Mouse (Mus musculus) E14TG2a.4 (cell line): ENCODE results near the gene Neurl2.
"Not testable (repeated sequence)": the region's sequence is repeated elsewhere in the genome, so short reads cannot be mapped to it uniquely, and the experiment has no call there.

ENCODE experiments used
- H3K27me3 ChIP-seq: 2 replicates; pipeline ENCODE4 v1.6.1; 2014; ENCODE audit warnings: low read length, control low read depth; ENCODE audit not compliant: insufficient read depth
- H3K36me3 ChIP-seq: 2 replicates; pipeline ENCODE4 v1.6.1; 2014; ENCODE audit warnings: low read length, control low read depth; ENCODE audit not compliant: insufficient read depth
- H3K4me1 ChIP-seq: replicated peaks from 2 replicates; pipeline ENCODE4 v1.6.1; 2014; ENCODE audit warnings: low read depth, low read length, control low read depth
- H3K4me3 ChIP-seq: replicated peaks from 2 replicates; pipeline ENCODE4 v1.5.1; 2014; ENCODE audit warnings: mild to moderate bottlenecking, low read length
- H3K9me3 ChIP-seq: 2 replicates; pipeline ENCODE4 v1.6.1; 2014; ENCODE audit warnings: low read length, control low read depth
- CTCF ChIP-seq: conservative IDR thresholded peaks from 2 replicates; pipeline ENCODE4 v1.5.1; 2014; ENCODE audit warnings: low read length
- NANOG ChIP-seq: IDR thresholded peaks from 2 replicates; pipeline ENCODE4 v1.6.1; 2014; ENCODE audit warnings: borderline replicate concordance, low read length, mixed read lengths
- POU5F1 ChIP-seq: IDR thresholded peaks from 2 replicates; pipeline ENCODE4 v1.6.1; 2014; ENCODE audit warnings: low read length, borderline replicate concordance

The Neurl2 gene

DNA sequence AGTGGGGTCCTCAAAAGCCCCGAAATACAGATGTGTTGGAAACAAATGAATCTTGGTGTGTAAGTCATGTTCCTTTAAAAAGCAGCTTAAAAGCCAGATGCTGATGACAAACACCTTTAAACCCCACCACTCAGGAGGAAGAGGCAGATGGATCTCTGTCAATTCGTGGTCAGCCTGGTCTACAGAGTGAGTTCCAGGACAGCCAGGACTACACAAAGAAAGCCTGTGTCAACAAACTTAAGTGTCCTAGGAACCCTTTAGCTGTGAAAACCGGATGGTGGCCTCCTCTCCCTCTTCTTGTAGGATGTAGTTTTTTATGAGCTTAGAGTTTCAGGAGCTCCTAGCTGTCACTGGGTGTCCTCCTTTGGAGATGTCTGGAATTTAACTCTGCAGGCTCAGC lies 40.4 kb upstream of the Neurl2 start:
- Histone ChIP-seq H3K36me3 (peaks cover 8% of the 10 kb centered on the region), H3K4me1 (peaks cover 85% of the 10 kb centered on the region)
- no peak for TF ChIP-seq POU5F1
- no peak for TF ChIP-seq NANOG

DNA sequence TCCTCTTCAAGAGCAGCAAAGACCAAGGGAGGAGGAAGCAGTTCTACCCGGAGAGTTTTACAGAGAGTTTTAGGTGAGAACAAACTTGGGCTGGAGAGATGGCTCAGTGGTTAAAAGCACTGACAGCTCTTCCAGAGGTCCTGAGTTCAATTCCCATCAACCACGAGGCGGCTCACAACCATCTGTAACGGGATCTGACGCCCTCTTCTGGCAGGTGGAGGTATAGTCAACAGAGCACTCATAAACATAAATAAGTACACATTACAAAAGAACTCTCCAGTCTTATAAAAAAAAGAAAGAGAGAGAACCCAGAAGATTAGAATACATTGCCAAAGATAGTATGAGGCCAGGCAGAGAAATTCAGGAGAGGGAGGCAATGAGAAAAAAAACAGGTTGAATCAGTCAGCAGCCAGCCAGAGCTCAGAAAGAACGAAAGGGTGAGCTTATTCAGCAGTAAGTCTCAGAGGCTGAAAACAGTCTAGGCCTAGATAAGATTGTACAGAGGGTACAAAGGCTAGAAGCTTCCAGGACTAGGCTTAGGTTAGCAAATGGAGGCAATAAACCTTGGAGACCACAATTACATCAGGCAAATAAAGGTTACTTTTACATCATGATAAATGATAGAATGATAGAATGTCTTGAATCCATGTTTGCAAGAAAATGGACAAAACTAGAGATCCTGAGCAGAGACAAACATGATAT lies 38.5 kb upstream of the Neurl2 start:
- peaks cover 88% of the 10 kb centered on the region for H3K4me1 ChIP-seq
- peaks cover 4% of the 10 kb centered on the region; the same call in 1 of the 2 replicates for H3K9me3 ChIP-seq
- H3K4me3 ChIP-seq = no peak overlapping the region
- TF ChIP-seq NANOG (no peak), CTCF (peak; percentile 54; the same call in 1 of the 2 replicates), POU5F1 (no peak)
- H3K27me3 ChIP-seq = no peaks in the 10 kb centered on the region
- H3K36me3 ChIP-seq = no peaks in the 10 kb centered on the region; the same call in 1 of the 2 replicates

More for the DNA sequence above, 40.4 kb upstream of the Neurl2 start:
- no peaks in the 10 kb centered on the region for H3K27me3 ChIP-seq
- no peaks in the 10 kb centered on the region for H3K9me3 ChIP-seq
- peak overlapping the region; percentile 45 for H3K4me3 ChIP-seq

DNA sequence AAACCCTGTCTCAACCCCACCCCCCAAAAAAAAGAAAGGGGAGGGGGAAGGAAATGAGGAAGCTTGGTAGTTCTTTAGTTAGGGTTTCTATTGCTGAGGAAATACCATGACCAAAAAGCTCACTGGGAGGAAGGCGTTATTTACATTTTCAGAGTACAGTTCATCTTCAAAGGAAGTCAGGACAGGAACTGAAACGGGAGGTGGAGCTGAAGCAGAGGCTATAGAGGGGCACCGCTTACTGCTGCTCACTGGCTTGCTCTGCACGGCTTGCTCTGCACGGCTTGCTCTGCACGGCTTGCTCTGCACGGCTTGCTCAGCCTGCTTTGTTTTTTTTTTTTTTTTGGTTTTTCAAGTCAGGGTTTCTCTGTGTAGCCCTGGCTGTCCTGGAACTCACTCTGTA lies 35.2 kb upstream of the Neurl2 start:
- H3K4me3 ChIP-seq = no peak overlapping the region
- H3K9me3 ChIP-seq = peaks cover 4% of the 10 kb centered on the region; the same call in 1 of the 2 replicates
- TF ChIP-seq NANOG = no peak
- no peak for TF ChIP-seq POU5F1
- TF ChIP-seq CTCF = no peak
- no peaks in the 10 kb centered on the region for H3K27me3 ChIP-seq
- peaks cover 84% of the 10 kb centered on the region for H3K4me1 ChIP-seq
- H3K36me3 ChIP-seq = no peaks in the 10 kb centered on the region

DNA sequence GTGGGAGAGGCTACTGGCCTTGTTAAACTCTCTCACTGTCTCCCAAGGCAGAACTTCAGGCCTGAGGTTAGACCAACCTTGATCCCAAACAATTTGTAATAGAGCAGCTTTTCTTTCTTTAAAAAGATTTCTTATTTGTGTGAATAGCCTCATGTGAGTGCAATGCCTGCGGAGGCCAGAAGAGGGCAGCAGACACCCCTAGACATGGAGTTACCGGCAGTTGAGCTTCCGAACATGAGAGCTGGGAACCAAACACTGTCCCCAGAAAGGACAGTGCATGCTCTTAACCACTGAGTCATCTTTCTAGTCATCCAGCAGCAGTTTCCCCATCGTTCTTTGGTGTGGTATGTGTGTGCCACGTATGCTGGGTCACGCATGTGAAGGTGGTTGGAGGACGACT lies 34.3 kb upstream of the Neurl2 start:
- peaks cover 80% of the 10 kb centered on the region for H3K4me1 ChIP-seq
- peaks cover 8% of the 10 kb centered on the region for H3K9me3 ChIP-seq
- no peak for TF ChIP-seq NANOG
- no peak for TF ChIP-seq POU5F1
- TF ChIP-seq CTCF = peak; percentile 92
- no peaks in the 10 kb centered on the region for H3K27me3 ChIP-seq
- peak overlapping the region; percentile 62 for H3K4me3 ChIP-seq
- no peaks in the 10 kb centered on the region for H3K36me3 ChIP-seq

DNA sequence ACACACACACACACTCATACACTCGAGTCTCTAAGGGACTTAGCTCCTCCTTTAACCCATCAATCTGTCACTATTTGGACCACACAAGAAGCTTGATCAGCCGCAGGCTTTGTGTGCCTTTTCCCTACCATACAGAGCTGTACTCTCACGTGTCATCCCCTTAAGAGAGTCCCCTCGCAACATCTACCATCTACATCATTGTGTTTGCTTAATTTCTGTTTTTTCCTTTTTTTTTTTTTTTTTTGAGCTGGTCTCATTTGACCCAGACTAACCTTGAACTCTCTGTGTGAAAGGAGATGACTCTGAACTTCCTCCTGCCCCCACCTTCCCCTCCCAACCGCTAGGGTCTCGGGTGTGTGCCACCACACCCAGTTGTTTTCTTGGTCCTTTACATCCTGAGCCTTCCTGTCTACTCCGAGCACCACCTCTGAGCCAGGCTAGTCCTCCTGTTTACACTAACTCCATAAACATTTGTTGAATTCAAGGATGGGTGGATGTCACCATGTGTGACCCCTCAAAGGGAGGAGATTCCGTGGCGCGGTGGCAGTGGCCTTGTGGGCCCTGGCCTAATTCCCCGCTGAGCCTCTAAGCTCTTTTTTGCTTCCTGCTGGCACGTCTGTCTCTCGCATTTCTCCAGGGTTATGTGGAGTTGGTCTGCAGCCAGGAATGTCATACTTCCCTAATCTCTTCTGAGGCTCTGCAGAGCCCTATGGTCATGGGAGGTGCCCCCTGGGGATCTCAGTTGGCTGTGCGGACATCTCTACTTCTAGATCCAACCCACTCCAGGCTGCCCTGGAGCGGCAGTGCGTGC lies 33.7 kb upstream of the Neurl2 start:
- H3K4me3 ChIP-seq = peak overlapping the region; percentile 62
- TF ChIP-seq CTCF = no peak
- peak; percentile 47; the same call in 1 of the 2 replicates for TF ChIP-seq NANOG
- H3K9me3 ChIP-seq = peaks cover 8% of the 10 kb centered on the region
- H3K36me3 ChIP-seq = no peaks in the 10 kb centered on the region
- no peaks in the 10 kb centered on the region for H3K27me3 ChIP-seq
- peaks cover 80% of the 10 kb centered on the region for H3K4me1 ChIP-seq

DNA sequence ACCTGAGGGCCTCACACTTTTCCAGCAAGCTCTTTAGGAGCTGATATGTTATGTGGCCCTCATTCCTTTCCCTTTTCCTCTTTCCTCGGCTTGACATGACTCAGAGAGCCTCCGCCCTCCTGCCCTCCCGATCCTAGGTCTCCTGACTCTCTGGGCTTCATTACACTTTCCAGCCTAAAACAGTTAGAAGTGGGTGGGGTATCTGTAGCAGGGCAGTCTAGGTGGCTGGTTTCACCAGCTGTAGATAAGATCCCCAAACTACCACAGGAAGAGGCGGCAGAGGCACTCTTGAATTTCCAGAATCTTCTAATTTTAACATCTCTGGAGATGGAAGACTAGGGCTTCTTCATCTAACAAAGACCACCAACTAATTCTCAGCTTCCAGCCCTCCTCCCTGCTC lies 31.3 kb upstream of the Neurl2 start:
- no peaks in the 10 kb centered on the region for H3K36me3 ChIP-seq
- H3K4me1 ChIP-seq = peaks cover 86% of the 10 kb centered on the region
- TF ChIP-seq NANOG (no peak), POU5F1 (no peak), CTCF (no peak)
- peaks cover 8% of the 10 kb centered on the region for H3K9me3 ChIP-seq
- H3K4me3 ChIP-seq = no peak overlapping the region
- no peaks in the 10 kb centered on the region for H3K27me3 ChIP-seq

DNA sequence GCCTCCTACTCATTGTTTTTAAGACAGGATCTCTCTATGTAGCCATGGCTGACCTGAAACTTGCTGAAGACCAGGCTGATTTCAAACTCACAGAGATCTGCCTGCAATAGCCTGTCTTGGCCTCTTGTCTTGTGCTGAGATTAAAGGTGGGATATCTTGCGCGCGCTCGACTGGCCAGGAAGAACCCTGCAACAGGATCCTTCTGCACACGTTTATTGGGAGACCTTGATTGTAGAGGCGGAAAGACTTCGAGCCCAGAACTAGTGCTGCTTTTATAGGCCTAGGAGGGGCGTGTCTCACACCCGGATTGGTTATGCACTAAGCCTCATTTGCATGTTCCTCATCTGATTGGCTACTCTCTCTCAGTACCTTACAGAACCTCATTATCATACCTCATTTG lies 30.2 kb upstream of the Neurl2 start:
- not testable (repeated sequence) for H3K36me3 ChIP-seq, H3K4me3 ChIP-seq, H3K9me3 ChIP-seq, H3K27me3 ChIP-seq
- H3K4me1 ChIP-seq = peaks cover 85% of the 10 kb centered on the region

DNA sequence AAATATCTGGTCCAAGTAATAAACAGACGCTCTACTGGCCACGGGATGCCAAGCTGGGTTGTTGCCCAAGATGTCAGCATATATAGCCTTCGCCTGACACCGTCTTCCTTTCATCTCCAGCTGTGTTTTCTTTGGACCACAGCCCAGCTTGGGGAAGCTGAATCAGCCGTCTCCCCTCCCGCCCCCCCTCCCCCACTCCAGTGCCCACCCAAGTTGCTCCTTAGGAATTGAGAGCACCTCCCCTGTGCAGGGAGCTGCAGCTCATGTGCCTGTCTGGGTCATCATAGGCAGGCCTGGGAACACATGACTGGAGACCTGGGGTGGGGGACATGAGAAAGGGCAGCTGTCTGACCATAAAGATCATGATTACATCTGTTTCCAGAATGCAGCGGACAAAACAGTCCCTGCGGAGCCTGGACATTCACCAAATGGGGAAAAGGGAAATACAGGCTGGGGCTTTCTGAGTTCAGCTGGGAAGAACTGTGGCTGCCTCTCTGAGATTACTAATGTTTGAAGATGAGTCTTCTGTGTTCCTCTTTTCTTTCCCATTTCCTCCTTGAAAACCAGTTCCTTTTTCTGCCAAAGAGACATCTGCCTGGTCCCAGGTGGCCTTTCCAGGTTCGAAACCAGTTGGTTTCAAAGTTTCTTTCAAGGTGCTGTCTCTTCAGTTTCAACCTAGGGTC lies 29.1 kb upstream of the Neurl2 start:
- Histone ChIP-seq H3K4me3 (peak overlapping the region; percentile 52), H3K4me1 (peaks cover 84% of the 10 kb centered on the region), H3K36me3 (no peaks in the 10 kb centered on the region), H3K9me3 (peaks cover 4% of the 10 kb centered on the region), H3K27me3 (no peaks in the 10 kb centered on the region)
- TF ChIP-seq POU5F1 (no peak), NANOG (no peak), CTCF (no peak)
